Mouse (Mus musculus): ENCODE data around the gene Med17. TPM values are rescaled to one million over a fixed set of nuclear protein-coding genes. Genes with fewer than 3 reads are reported as not detected.

Gene Med17
- polyA plus RNA-seq, 1 experiment: 17.3 TPM

DNA sequence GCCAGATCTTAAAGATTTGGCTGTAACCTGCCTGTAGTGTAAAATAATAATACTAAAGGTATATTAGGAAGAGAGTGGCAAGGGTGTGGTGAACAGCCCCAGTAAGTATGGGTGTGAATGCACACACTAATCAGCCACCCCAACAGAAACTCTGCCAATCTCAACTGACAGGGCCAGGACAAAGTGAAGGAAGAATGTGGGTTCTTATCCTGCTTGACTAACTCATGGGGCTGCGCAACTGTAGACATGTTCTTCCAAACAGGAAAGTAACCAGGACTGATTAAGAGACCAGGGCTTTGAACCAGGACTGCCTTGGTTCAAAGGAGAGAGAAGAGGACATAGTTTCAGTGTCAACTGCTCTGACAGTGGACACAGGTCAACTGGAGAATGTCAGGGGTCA is 37.6 kb downstream of the Med17 start:
- no peaks in the 10 kb centered on the region for H3K36me3 ChIP-seq (ENCODE audit: control insufficient read depth, insufficient read depth, low read length)
- peaks cover 12% of the 10 kb centered on the region for H3K4me1 ChIP-seq (ENCODE audit: control insufficient read depth, insufficient read depth, low read length)
- H3K4me3 ChIP-seq (ENCODE audit: control insufficient read depth, low read depth, low read length): no peak overlapping the region
- no peaks in the 10 kb centered on the region for H3K27me3 ChIP-seq (ENCODE audit: control insufficient read depth, insufficient read depth, low read length)
- H3K27ac ChIP-seq (ENCODE audit: control insufficient read depth, insufficient read depth, low read depth, low read length): no peak overlapping the region
- no peak for TF ChIP-seq POLR2A (IDR thresholded peaks at IDR 0.05; ENCODE audit: control insufficient read depth, low read depth, low read length)
- TF ChIP-seq CTCF (IDR thresholded peaks at IDR 0.05; ENCODE audit: control insufficient read depth, insufficient read depth, insufficient replicate concordance, low read depth, low read length): no peak

GRCm38 (mm10) chr9:15241596-15241939 is 38.2 kb downstream of the Med17 start:
- TF ChIP-seq CTCF (IDR thresholded peaks at IDR 0.05; ENCODE audit: control insufficient read depth, insufficient read depth, insufficient replicate concordance, low read depth, low read length) (peak; percentile 47; the same call in 1 of the 2 replicates), POLR2A (IDR thresholded peaks at IDR 0.05; ENCODE audit: control insufficient read depth, low read depth, low read length) (no peak)
- Histone ChIP-seq H3K4me1 (ENCODE audit: control insufficient read depth, insufficient read depth, low read length) (peaks cover 12% of the 10 kb centered on the region), H3K27ac (ENCODE audit: control insufficient read depth, insufficient read depth, low read depth, low read length) (no peak overlapping the region), H3K4me3 (ENCODE audit: control insufficient read depth, low read depth, low read length) (no peak overlapping the region), H3K36me3 (ENCODE audit: control insufficient read depth, insufficient read depth, low read length) (no peaks in the 10 kb centered on the region), H3K27me3 (ENCODE audit: control insufficient read depth, insufficient read depth, low read length) (no peaks in the 10 kb centered on the region)

DNA sequence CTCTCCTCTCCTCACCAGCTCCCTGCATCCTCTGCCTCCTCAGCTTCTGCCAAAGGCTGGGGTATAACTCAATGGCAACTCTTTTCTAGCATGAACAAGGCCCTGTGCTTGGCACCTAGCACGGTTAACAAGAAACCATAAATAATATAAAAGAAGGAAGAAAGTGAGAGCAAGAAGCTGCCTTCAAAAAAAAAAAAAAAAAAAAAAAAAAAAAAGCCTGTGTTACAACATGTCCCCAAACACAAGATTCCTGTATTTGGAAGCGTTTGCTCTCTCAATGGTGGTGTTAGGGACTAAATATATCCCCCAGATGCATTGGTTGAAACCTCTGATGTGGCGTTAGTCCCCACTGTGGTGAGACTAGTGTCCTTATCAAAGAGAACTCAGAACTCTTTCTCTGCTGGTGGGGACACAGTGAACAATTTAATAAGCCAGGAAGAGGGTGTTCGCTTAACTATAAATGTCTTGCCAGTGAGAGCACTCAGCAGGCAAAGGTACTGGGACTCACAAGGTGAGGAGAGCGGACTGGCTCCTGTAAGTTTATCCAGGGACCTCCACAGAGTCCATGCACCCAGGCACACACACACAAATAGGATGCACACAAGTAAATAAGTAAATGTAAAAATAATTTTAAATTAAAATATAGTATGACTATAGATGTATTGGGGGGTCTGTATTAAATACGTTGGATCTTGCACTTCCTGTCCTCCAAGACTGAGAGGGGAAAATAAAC is 38.7 kb downstream of the Med17 start:
- peaks cover 12% of the 10 kb centered on the region for H3K4me1 ChIP-seq (ENCODE audit: control insufficient read depth, insufficient read depth, low read length)
- no peaks in the 10 kb centered on the region for H3K36me3 ChIP-seq (ENCODE audit: control insufficient read depth, insufficient read depth, low read length)

GRCm38 (mm10) chr9:15240006-15240405 is 39.7 kb downstream of the Med17 start:
- no peaks in the 10 kb centered on the region for H3K27me3 ChIP-seq (ENCODE audit: control insufficient read depth, insufficient read depth, low read length)
- H3K4me3 ChIP-seq (ENCODE audit: control insufficient read depth, low read depth, low read length): no peak overlapping the region
- TF ChIP-seq POLR2A (IDR thresholded peaks at IDR 0.05; ENCODE audit: control insufficient read depth, low read depth, low read length) (no peak), CTCF (IDR thresholded peaks at IDR 0.05; ENCODE audit: control insufficient read depth, insufficient read depth, insufficient replicate concordance, low read depth, low read length) (no peak)
- H3K36me3 ChIP-seq (ENCODE audit: control insufficient read depth, insufficient read depth, low read length): no peaks in the 10 kb centered on the region
- no peak overlapping the region for H3K27ac ChIP-seq (ENCODE audit: control insufficient read depth, insufficient read depth, low read depth, low read length)
- peaks cover 12% of the 10 kb centered on the region for H3K4me1 ChIP-seq (ENCODE audit: control insufficient read depth, insufficient read depth, low read length)

More for the DNA sequence above, 38.7 kb downstream of the Med17 start:
- H3K4me3 ChIP-seq (ENCODE audit: control insufficient read depth, low read depth, low read length): no peak overlapping the region
- TF ChIP-seq CTCF (IDR thresholded peaks at IDR 0.05; ENCODE audit: control insufficient read depth, insufficient read depth, insufficient replicate concordance, low read depth, low read length): no peak
- no peak for TF ChIP-seq POLR2A (IDR thresholded peaks at IDR 0.05; ENCODE audit: control insufficient read depth, low read depth, low read length)
- no peaks in the 10 kb centered on the region for H3K27me3 ChIP-seq (ENCODE audit: control insufficient read depth, insufficient read depth, low read length)
- H3K27ac ChIP-seq (ENCODE audit: control insufficient read depth, insufficient read depth, low read depth, low read length): no peak overlapping the region

DNA sequence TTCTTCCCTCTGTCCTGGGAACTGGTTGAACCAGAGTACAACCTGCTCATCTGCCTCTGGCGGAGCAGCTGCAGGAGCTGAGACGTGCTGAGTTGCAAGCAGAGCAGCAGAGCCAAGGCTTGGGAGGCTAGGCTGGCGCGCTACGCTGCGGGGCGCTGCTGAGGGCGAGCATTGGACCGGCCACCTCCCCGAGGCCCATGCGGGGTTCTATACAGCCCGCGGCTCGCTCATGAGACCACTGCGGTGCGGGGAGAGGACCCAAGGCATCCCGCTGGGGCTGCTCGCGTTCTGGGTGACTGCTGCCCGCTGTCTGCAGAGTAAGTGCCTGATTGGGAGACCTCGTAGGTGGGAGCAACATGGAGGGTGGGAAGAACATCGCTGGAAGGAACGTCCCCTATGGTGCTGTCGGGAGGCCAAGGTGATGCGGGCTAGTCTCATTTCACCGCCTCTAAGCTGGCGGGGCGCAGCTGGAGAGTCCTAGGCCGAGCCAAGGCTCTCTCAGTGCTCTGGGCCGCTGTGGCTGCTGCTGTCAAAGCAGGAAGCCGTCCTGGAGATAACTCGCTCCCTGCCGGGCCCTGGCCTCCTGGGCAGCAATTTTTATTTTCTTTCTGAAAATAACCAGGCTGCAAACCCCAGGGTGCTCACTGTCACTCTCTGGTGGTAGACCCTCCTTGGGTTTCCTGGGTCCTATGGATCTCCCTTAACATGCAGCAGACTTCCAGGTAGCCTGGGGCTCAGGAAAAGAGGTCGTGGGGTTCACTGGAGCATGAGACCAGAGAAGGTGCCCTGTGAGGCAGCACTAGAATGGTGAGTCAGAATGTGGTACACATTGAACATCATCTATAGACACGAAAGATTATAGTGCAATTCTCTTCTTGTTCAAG is 40.4 kb downstream of the Med17 start, which contains the start of gene Vstm5:
Vstm5 (plus strand) TSS at position 4 of the 884 bp plus-strand sequence.
- peak within 1 kb of the TSS; percentile 63 for H3K4me3 ChIP-seq (ENCODE audit: control insufficient read depth, low read depth, low read length)
- H3K27ac ChIP-seq (ENCODE audit: control insufficient read depth, insufficient read depth, low read depth, low read length): no peak within 1 kb of the TSS
- H3K27me3 ChIP-seq (ENCODE audit: control insufficient read depth, insufficient read depth, low read length): no peaks in the 10 kb centered on the region
- TF ChIP-seq POLR2A (IDR thresholded peaks at IDR 0.05; ENCODE audit: control insufficient read depth, low read depth, low read length): no peak
- TF ChIP-seq CTCF (IDR thresholded peaks at IDR 0.05; ENCODE audit: control insufficient read depth, insufficient read depth, insufficient replicate concordance, low read depth, low read length): no peak
- H3K4me1 ChIP-seq (ENCODE audit: control insufficient read depth, insufficient read depth, low read length): peaks cover 12% of the 10 kb centered on the region
- H3K36me3 ChIP-seq (ENCODE audit: control insufficient read depth, insufficient read depth, low read length): no peaks in the 10 kb centered on the region

DNA sequence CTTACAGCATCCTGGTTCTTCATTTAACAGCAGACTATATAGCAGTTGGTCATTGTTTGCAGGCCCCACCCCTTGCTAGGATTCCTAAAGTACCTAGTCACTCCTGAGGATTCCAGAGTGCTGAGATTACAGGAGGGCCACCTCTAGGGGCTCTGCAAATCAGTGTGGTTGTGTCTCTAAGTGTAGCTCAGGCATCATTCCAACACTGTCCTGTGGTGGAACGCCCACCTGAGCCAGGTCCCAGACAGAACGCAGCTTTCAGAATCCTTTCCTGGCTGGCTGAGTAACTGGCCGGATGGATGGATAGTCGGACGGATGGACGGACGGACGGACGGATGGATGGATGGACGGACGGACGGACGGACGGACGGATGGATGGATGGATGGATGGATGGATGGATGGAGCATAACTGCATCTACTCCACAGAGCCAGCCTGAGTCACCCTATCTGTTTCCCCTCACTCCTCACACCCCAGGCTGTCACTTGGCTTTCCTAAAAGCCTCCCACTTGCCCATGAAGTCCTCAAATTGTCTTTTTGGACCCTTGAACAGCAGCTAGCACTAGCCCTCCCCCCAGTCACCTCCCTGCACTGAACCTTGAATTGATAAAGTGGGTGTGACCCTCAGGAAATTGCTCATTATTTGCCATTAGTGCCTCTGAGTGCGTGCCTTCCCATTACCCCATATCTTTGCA is 41.3 kb downstream of the Med17 start:
- Histone ChIP-seq H3K27me3 (ENCODE audit: control insufficient read depth, insufficient read depth, low read length) (no peaks in the 10 kb centered on the region), H3K4me3 (ENCODE audit: control insufficient read depth, low read depth, low read length) (peak overlapping the region; percentile 63; the same call in 1 of the 2 replicates), H3K27ac (ENCODE audit: control insufficient read depth, insufficient read depth, low read depth, low read length) (no peak overlapping the region), H3K4me1 (ENCODE audit: control insufficient read depth, insufficient read depth, low read length) (peaks cover 12% of the 10 kb centered on the region), H3K36me3 (ENCODE audit: control insufficient read depth, insufficient read depth, low read length) (no peaks in the 10 kb centered on the region)
- TF ChIP-seq CTCF (IDR thresholded peaks at IDR 0.05; ENCODE audit: control insufficient read depth, insufficient read depth, insufficient replicate concordance, low read depth, low read length): 0 out of 2 replicates have a peak, but pooled peaks have one; percentile 3
- no peak for TF ChIP-seq POLR2A (IDR thresholded peaks at IDR 0.05; ENCODE audit: control insufficient read depth, low read depth, low read length)

Data from testis, adult 2 months (tissue).